Mouse (Mus musculus) brain, embryonic 14.5 days (tissue): Measurements from ENCODE around the gene Atcay.

Source experiments
- CTCF ChIP-seq: fragments of 200-500 bp; IDR thresholded peaks from 2 replicates; pipeline ENCODE4 v1.5.1; 2012; ENCODE audit warnings: inconsistent platforms, mild to moderate bottlenecking, moderate library complexity, borderline replicate concordance; ENCODE audit not compliant: insufficient read depth, insufficient read length; ENCODE audit errors: extremely low read depth
- POLR2A ChIP-seq: fragments of 200-500 bp; IDR thresholded peaks from 2 replicates; pipeline ENCODE4 v1.6.1; 2012; ENCODE audit warnings: mild to moderate bottlenecking, inconsistent platforms, borderline replicate concordance; ENCODE audit not compliant: poor library complexity, insufficient read depth, insufficient read length, severe bottlenecking; ENCODE audit errors: extremely low read depth

DNA sequence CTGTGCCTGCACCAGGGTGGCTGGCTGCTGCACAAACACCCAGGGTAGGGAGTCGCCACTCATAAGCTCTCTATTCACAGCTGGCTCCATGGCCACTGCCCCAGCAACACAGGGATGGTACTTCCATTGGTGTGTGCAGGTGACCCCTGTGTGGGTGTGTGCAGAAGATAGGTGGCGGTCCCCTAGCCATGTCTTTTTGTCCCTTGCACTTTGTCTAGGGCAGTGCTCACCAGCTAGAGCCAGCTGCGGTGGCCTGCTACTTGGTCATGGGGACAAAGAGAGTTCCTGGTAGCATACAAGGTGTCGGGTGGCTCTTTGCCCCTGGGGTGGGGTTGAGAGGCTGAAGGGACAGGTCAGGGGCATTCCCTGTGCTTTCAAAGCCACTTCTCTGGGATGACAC, 13.5 kb upstream of the Atcay start:
- TF ChIP-seq POLR2A: no peak
- TF ChIP-seq CTCF: no peak
